In genomic region chr15:30550956-30551355, GRCm38 (mm10) we compare ENCODE assay signal across 21 mouse cellular contexts.
"Had no signal": no experiment of that assay in that cellular context is flagged by ENCODE, and none has a peak within 500 bp of the region (broad histone marks: within the 10 kb centered on the region; RNA-seq: fewer than 3 reads in every experiment).

No protein-coding gene starts in this region.

- H3K36me3 ChIP-seq: limb, embryonic 10.5 days; limb, embryonic 13.5 days; liver, embryonic 12.5 days; liver, embryonic 15.5 days; lung, embryonic 15.5 days; midbrain, embryonic 10.5 days; midbrain, embryonic 13.5 days had no signal

- H3K4me3 ChIP-seq: limb, embryonic 10.5 days; limb, embryonic 13.5 days; liver, embryonic 12.5 days; liver, embryonic 15.5 days; lung, embryonic 15.5 days; megakaryocyte, embryonic 14.5 days; midbrain, embryonic 10.5 days; midbrain, embryonic 13.5 days; myocyte had no signal

- DNase-seq: kidney, adult 2 months; kidney, postnatal 10 days; kidney, postnatal 4 days; liver; lung, adult 18-20 months; lung, postnatal 10 days; lung, postnatal 36 days; thymus, adult 2 months; thymus, postnatal 14 days; thymus, postnatal 4 days had no signal

- H3K27me3 ChIP-seq: limb, embryonic 13.5 days; liver, embryonic 12.5 days; liver, embryonic 15.5 days; lung, embryonic 15.5 days; megakaryocyte, embryonic 14.5 days; midbrain, embryonic 13.5 days had no signal

- ATAC-seq: intestine, postnatal 0 days; liver, embryonic 12.5 days; midbrain, embryonic 13.5 days; midbrain, embryonic 16.5 days had no signal
